Mouse (Mus musculus) liver, embryonic 14.5 days (tissue): ENCODE data around the gene Ap5s1. TPM values are rescaled to one million over a fixed set of nuclear protein-coding genes. Genes with fewer than 3 reads are reported as not detected.
A peak's percentile ranks its signal among the peaks of the same experiment; 100 is the strongest.

Source experiments
- ATAC-seq: fragments of 200-750 bp; cut with Nextera tagmentation; 2 replicates; pipeline ENCODE4 v1.8.0; 2017; ENCODE audit warnings: moderate number of reproducible peaks, mild to moderate bottlenecking, moderate library complexity; ENCODE audit not compliant: insufficient read depth
- DNase-seq, 3 experiments: peaks; one replicate each; pipeline ENCODE4 v3.0.0-alpha.2; 2012 to 2013; ENCODE audit warnings: low read depth in 3 of 3, low spot score in 3 of 3
- H3K27ac ChIP-seq: fragments of 300-500 bp; sonication (generic); 2 replicates; pipeline ENCODE4 v1.5.1; 2014; ENCODE audit warnings: moderate library complexity, mild to moderate bottlenecking, control low read depth, inconsistent platforms
- H3K27me3 ChIP-seq: fragments of 300-500 bp; sonication (generic); 2 replicates; pipeline ENCODE4 v1.6.1; 2014; ENCODE audit warnings: mild to moderate bottlenecking, low read length, moderate library complexity; ENCODE audit not compliant: control insufficient read depth, insufficient read depth
- H3K36me3 ChIP-seq: fragments of 300-500 bp; sonication (generic); replicated peaks from 2 replicates; pipeline ENCODE4 v1.6.1; 2014; ENCODE audit warnings: low read depth; ENCODE audit not compliant: control insufficient read depth, insufficient read depth
- H3K4me1 ChIP-seq, 2 experiments: fragments of 200-500 bp in 1 of 2; fragments of 300-500 bp in 1 of 2; sonication (generic) in 1 of 2; replicated peaks; 2 replicates each; pipeline ENCODE4 v1.6.1; 2012 to 2014; ENCODE audit warnings: antibody characterized with exemption in 1 of 2, inconsistent platforms in 1 of 2, low read length in 1 of 2; ENCODE audit not compliant: control insufficient read depth in 2 of 2, insufficient read depth in 2 of 2
- H3K4me2 ChIP-seq: fragments of 300-500 bp; sonication (generic); 2 replicates; pipeline ENCODE4 v1.6.1; 2014; ENCODE audit warnings: low read depth, mild to moderate bottlenecking, control low read depth, moderate library complexity
- H3K4me3 ChIP-seq, 2 experiments: fragments of 200-500 bp in 1 of 2; fragments of 300-500 bp in 1 of 2; sonication (generic) in 1 of 2; 2 replicates each; pipeline ENCODE4 v1.5.1; 2012 to 2014; ENCODE audit warnings: low read depth in 2 of 2, low read length in 2 of 2, mild to moderate bottlenecking in 2 of 2, control low read depth in 1 of 2, inconsistent platforms in 1 of 2, moderate library complexity in 1 of 2; ENCODE audit not compliant: insufficient read depth in 1 of 2
- H3K9ac ChIP-seq: fragments of 300-500 bp; sonication (generic); replicated peaks from 2 replicates; pipeline ENCODE4 v1.6.1; 2014; ENCODE audit warnings: mild to moderate bottlenecking, control low read depth, moderate library complexity
- H3K9me3 ChIP-seq: fragments of 300-500 bp; sonication (generic); 2 replicates; pipeline ENCODE4 v1.6.1; 2016; ENCODE audit warnings: low read length, mixed read lengths; ENCODE audit not compliant: control insufficient read depth
- CTCF ChIP-seq: IDR thresholded peaks from 2 replicates; pipeline ENCODE4 v1.5.1; 2016; ENCODE audit warnings: antibody characterized with exemption, low read depth, control low read depth
- EP300 ChIP-seq: IDR thresholded peaks from 2 replicates; pipeline ENCODE4 v1.6.1; 2016; ENCODE audit warnings: antibody characterized with exemption, low read depth
- WGBS: fragments of 180-500 bp; shearing (Covaris S2); extraction: QIAGEN DNeasy Blood & Tissue Kit; methylation state at CpG from one replicate; pipeline ENCODE4 v1.1.7; 2014; ENCODE audit not compliant: insufficient replicate concordance; 5-methylcytosine and 5-hydroxymethylcytosine counted together
- polyA plus RNA-seq, 2 experiments: library from polyadenylated mRNA; depleted of rRNA in 1 of 2; stranded (reverse) in 1 of 2; unstranded in 1 of 2; fragments of >200 nt; fragmentation: Nextera tagmentation in 1 of 2; extraction: Ambion mirVana in 1 of 2; gene quantifications; 2 replicates each; pipeline versions ENCODE4 v1.2.1 to v1.2.3; 2012 to 2014

Gene Ap5s1
- polyA plus RNA-seq, 2 experiments, result 13.1 to 20.0 TPM

GRCm38 (mm10) chr2:131262213-131262672, 55.4 kb downstream of the Ap5s1 start, which contains the start of gene Pank2:
Gene Pank2 (plus strand): TSS chr2:131262495.
- TF ChIP-seq CTCF, result no peak
- TF ChIP-seq EP300, result no peak
- peak; percentile 92 for ATAC-seq
- H3K36me3 ChIP-seq, result peaks cover 8% of the 10 kb centered on the region
- H3K27ac ChIP-seq, result peak within 1 kb of the TSS; percentile 99
- no peaks in the 10 kb centered on the region for H3K27me3 ChIP-seq
- peak within 1 kb of the TSS; percentile 99 for H3K9ac ChIP-seq
- peak; percentile 96 to 97 (median 96) for DNase-seq
- under 1% methylated on average over 49 of the region's 49 CpGs for whole genome bisulfite sequencing
- peaks cover 42 to 49% of the 10 kb centered on the region in 2 experiments for H3K4me1 ChIP-seq
- peak within 1 kb of the TSS; percentile 95 for H3K4me2 ChIP-seq
- peak within 1 kb of the TSS; percentile 94 to 97 for H3K4me3 ChIP-seq
- no peaks in the 10 kb centered on the region for H3K9me3 ChIP-seq

Other genes with a start within 250 kb of the Ap5s1 start
- gene Gfra4, start 164.0 kb upstream of the Ap5s1 start, polyA plus RNA-seq (2012; rRNA removed), result 0.16 and 0.40 TPM in 2 replicates
- 0.10 and 0.15 TPM in 2 replicates for gene Gfra4, start 164.0 kb upstream of the Ap5s1 start, polyA plus RNA-seq (2014; fragmentation: Nextera tagmentation; extraction: Ambion mirVana)
- 0.31 and 0.67 TPM in 2 replicates for gene Adam33, start 143.3 kb upstream of the Ap5s1 start, polyA plus RNA-seq (2012; rRNA removed)
- gene Adam33, start 143.3 kb upstream of the Ap5s1 start, polyA plus RNA-seq (2014; fragmentation: Nextera tagmentation; extraction: Ambion mirVana), result 0.17 and 0.43 TPM in 2 replicates
- 0.93 and 1.0 TPM in 2 replicates for gene Siglec1, start 120.3 kb upstream of the Ap5s1 start, polyA plus RNA-seq (2012; rRNA removed)
- gene Siglec1, start 120.3 kb upstream of the Ap5s1 start, polyA plus RNA-seq (2014; fragmentation: Nextera tagmentation; extraction: Ambion mirVana), result 0.70 and 0.78 TPM in 2 replicates
- 1.6 and 2.1 TPM in 2 replicates for gene Hspa12b, start 79.8 kb upstream of the Ap5s1 start, polyA plus RNA-seq (2012; rRNA removed)
- gene Hspa12b, start 79.8 kb upstream of the Ap5s1 start, polyA plus RNA-seq (2014; fragmentation: Nextera tagmentation; extraction: Ambion mirVana), result 0.71 and 0.76 TPM in 2 replicates
- not detected in 2 replicates for gene Gm11037, start 73.6 kb upstream of the Ap5s1 start, polyA plus RNA-seq (2012; rRNA removed)
- not detected in 2 replicates for gene Gm11037, start 73.6 kb upstream of the Ap5s1 start, polyA plus RNA-seq (2014; fragmentation: Nextera tagmentation; extraction: Ambion mirVana)
- 105 and 125 TPM in 2 replicates for gene 1700037H04Rik, start 47.0 kb upstream of the Ap5s1 start, polyA plus RNA-seq (2012; rRNA removed)
- gene 1700037H04Rik, start 47.0 kb upstream of the Ap5s1 start, polyA plus RNA-seq (2014; fragmentation: Nextera tagmentation; extraction: Ambion mirVana), result 129 and 153 TPM in 2 replicates
- gene Cenpb, start 27.0 kb upstream of the Ap5s1 start, polyA plus RNA-seq (2012; rRNA removed), result 11.0 and 12.4 TPM in 2 replicates
- 2.7 and 3.0 TPM in 2 replicates for gene Cenpb, start 27.0 kb upstream of the Ap5s1 start, polyA plus RNA-seq (2014; fragmentation: Nextera tagmentation; extraction: Ambion mirVana)
- gene Cdc25b, start 20.1 kb upstream of the Ap5s1 start, polyA plus RNA-seq (2012; rRNA removed), result 156 and 166 TPM in 2 replicates
- 184 and 209 TPM in 2 replicates for gene Cdc25b, start 20.1 kb upstream of the Ap5s1 start, polyA plus RNA-seq (2014; fragmentation: Nextera tagmentation; extraction: Ambion mirVana)
- 2.2 TPM in 2 replicates for gene Spef1, start 19.8 kb upstream of the Ap5s1 start, polyA plus RNA-seq (2012; rRNA removed)
- gene Spef1, start 19.8 kb upstream of the Ap5s1 start, polyA plus RNA-seq (2014; fragmentation: Nextera tagmentation; extraction: Ambion mirVana), result 1.3 and 1.4 TPM in 2 replicates
- gene Mavs, start 27.0 kb downstream of the Ap5s1 start, polyA plus RNA-seq (2012; rRNA removed), result 25.9 and 31.5 TPM in 2 replicates
- gene Mavs, start 27.0 kb downstream of the Ap5s1 start, polyA plus RNA-seq (2014; fragmentation: Nextera tagmentation; extraction: Ambion mirVana), result 25.9 and 27.4 TPM in 2 replicates
- 9.5 and 14.3 TPM in 2 replicates for gene Pank2, start 55.4 kb downstream of the Ap5s1 start, polyA plus RNA-seq (2012; rRNA removed)
- 24.3 and 26.9 TPM in 2 replicates for gene Pank2, start 55.4 kb downstream of the Ap5s1 start, polyA plus RNA-seq (2014; fragmentation: Nextera tagmentation; extraction: Ambion mirVana)
- gene Rnf24, start 145.8 kb downstream of the Ap5s1 start, polyA plus RNA-seq (2012; rRNA removed), result 0.49 and 0.55 TPM in 2 replicates
- 0.32 and 0.38 TPM in 2 replicates for gene Rnf24, start 145.8 kb downstream of the Ap5s1 start, polyA plus RNA-seq (2014; fragmentation: Nextera tagmentation; extraction: Ambion mirVana)